Mouse (Mus musculus): ENCODE data around the gene Cacna1h.

Cacna1h gene

GRCm38 (mm10) chr17:25433617-25434606 is at the start of gene Cacna1h:
Cacna1h (minus strand) TSS chr17:25433783.
- no peak for DNase-seq

GRCm38 (mm10) chr17:25482092-25482491 is 48.5 kb upstream of the Cacna1h start:
- DNase-seq = no peak

DNA sequence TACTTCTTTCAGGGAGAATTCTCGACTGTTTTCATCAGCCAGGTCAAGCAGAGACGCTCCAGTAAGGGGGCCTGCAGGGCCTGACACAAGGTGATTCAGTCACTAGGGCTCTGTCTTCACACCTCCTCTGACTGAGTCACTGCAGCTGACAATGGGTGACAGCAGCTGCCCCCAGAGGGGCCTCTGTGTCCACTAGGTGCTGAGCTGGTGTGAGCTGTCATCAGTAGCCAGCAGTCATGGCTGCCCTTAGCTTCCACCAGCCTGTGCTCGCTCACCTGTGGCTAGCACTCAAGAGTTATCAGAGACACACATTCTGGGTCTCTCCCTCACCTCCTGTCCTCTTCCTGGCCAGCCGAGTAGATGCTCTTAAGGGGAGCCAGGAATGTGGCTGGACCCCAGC is 47.2 kb upstream of the Cacna1h start:
- no peak for DNase-seq

GRCm38 (mm10) chr17:25480152-25480551 is 46.6 kb upstream of the Cacna1h start:
- no peak for DNase-seq

DNA sequence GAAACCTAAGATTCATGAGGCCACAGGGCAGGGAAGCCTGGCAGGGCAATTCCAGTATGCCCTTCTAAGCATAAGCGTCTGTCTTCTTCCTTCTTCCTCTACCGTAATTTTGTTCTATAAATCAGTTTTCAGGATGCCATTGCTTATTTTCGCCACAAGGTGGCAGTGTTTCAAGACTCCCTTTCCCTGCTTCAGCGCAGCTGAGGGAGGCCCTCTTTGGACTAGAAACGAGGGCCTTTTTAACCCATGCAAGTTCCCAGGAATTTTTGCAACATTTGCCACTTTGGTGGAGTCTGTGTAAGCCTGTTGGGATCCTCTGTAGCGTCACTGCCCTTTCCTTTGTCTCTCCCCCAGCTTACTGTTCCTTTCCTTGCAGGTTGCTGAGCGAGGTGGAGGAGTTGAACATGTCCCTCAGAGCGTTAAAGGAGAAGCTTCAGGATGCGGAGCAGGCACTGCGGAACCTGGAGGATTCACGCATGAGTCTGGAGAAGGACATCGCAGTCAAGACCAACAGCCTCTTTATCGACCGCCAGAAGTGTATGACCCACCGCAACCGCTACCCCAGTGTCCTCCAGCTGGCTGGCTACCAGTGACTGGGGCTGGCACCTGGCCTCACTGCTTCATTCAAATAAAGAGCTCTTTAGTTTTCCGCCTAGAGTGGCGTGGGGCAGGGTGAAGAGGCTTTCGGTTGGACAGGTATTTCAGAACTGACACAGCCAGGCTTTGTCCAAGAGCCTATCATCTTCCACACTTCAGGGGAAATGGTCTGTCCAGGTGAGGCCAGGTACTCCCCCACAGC is 42.6 kb upstream of the Cacna1h start:
- DNase-seq = peak; percentile 56

- DNase-seq = peak; percentile 74
Observed at GRCm38 (mm10) chr17:25474330-25475077, 40.9 kb upstream of the Cacna1h start.

- no peak for DNase-seq
Observed at GRCm38 (mm10) chr17:25472044-25472443, 38.5 kb upstream of the Cacna1h start.

- DNase-seq = peak; percentile 39
Observed at GRCm38 (mm10) chr17:25471418-25471817, 37.8 kb upstream of the Cacna1h start.

- DNase-seq = peak; percentile 69
Observed at GRCm38 (mm10) chr17:25469798-25470197, 36.2 kb upstream of the Cacna1h start.

DNA sequence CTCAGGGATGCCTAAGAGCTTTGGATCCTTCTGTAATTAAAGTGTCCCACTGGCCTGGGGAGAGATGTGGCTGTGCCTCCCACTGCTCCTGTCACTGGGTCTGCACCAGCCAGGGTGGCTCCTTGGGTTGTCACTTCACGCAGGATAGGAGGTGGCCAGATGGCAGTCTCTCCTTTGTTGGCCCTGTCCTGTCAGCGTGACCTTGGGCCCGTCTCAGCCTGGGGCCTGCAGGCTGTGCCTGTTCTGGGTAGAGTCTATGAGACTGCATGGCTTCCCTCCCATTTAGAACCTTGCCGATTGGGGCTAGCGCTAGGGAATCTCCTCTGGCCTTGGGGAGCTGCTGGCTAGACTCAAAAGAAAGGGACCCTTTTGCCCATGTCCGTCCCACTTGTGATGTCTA is 34.7 kb upstream of the Cacna1h start:
- DNase-seq = no peak

DNA sequence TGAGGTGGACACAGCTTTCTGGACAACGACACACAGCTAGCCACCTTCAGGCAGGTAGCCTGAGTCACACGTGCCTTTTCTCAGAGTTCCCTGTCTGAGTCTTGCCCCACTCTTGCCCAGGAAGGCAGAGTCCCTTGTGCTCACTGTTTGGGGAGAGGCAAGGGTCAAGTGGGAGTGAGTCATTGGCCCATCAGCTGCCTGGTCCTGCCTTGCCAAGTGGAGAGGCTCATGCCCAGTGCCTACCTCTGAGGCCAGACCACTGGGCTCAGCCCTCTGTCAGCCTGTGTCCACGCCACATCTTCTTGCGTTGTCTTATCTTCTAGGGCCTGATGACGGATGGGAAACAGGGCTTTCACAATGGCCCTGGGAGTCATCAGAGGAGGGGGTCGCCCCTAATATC is 34.2 kb upstream of the Cacna1h start:
- no peak for DNase-seq

DNA sequence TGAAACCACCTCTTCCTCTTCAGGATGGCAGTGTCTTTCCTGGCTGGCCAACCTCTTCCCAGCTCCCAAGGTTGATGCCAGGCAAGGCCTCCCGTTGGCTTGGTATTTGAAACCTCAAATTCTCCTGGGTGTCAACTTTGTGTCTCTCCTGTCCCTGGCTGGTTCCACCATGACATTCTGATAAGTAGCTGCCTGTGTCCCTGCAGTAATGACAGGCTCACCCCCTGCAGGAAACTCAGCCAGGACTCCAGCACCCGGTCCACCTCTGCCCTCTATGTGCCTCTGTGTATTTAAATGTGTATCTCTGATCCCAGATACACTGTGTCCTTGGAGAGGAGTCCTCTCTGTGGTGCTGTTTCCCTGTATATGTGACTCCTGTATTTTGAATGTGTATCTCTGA is 32.7 kb upstream of the Cacna1h start:
- no peak for DNase-seq

DNA sequence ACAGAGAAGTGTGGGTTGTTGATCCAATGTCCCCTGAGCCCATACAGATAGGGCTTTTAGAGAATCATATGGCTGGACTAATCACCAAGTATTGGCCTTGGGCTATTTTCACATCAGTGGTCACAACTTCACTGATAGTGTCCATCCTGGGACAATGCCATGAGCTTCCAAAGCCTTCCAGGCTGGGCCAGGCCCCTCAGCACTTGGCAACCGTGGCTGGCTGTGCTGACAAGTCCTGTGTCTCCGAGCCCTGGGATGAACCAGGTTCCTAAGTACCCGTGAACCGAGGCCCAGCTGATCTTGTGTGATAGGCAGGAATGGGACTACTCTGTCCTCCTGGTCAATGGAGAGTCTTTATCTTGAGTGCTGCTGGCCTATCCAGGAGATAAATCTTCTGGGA is 30.5 kb upstream of the Cacna1h start:
- DNase-seq = no peak

DNA sequence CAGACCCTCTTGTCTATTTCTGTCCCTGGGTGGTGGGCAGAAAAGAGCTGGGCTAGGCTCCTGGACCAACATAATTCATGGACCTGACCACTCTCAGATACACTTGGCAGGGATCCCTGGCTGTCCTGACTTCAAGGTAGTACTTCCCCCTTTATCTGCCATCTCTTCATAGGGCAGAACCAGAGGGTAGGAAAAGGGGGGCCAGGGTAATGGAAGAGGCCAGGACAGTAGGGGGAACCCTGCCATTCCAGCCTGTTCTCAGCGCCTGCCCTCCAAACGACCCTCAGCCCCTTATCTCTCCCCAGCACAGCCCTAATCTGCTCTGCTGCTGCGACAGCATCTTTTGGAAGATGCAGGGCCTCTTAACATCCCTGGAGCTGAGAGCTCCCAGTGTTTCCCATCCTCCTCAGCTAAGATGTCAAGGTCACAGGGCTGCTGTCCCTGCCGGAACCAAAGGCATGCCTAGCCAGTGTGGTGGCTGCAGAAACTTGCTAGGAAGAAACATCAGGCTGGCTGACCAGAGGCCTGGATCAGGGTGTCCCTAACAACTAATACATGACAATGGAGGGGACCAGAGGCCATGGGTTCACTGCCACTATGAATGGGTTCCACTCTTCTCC is 29.9 kb upstream of the Cacna1h start:
- no peak for DNase-seq

- DNase-seq = no peak
Observed at GRCm38 (mm10) chr17:25462236-25462875, 28.8 kb upstream of the Cacna1h start.

- DNase-seq = no peak
Observed at GRCm38 (mm10) chr17:25456540-25456939, 23.0 kb upstream of the Cacna1h start.

DNA sequence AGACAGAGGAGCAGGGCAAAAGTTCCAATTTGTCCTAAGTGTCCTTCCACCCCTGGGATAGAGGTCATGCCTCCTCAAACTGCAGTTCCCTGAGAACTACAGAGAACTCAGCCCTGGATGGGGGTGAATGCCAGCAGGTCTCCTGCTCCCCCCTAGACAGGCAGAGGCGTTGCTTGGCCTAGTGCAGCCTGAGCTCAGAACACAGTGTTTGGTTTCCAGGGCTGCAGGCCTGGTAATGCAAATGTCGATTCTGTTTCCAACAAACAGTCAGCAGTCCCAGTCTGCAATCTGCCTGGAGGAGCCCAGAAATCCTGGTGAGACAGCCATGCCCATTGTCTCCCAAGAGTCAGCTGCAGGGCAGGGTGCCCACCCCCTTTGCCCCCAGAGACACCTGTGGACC is 20.7 kb upstream of the Cacna1h start, which contains the start of gene Tekt4:
Gene Tekt4, plus strand, starts transcription at position 344 of the 400 bp plus-strand sequence.
- no peak for DNase-seq

- DNase-seq = no peak
Observed at GRCm38 (mm10) chr17:25452246-25452965, 18.8 kb upstream of the Cacna1h start.

- DNase-seq = no peak
Observed at GRCm38 (mm10) chr17:25450329-25450728, 16.7 kb upstream of the Cacna1h start.

DNA sequence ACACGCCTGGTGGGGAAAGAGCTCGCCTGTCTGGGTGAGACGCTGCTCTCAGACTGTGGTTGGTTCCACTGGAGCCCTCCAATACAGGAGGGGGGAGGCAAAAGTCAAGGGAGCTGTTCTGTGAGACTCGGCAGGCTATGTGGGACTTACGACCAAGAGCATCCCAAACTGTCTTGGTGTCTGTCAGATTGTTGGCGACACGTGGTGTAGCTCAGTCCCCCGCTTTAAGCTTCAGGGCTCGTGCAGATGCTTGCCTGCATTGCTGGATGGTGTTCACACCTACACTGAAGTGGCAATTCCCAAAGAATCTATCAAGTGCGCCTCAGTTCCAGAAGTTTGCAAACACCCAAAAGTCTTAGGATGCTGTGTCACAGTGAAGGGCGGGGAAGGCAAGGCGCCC is 14.3 kb upstream of the Cacna1h start:
- no peak for DNase-seq

DNA sequence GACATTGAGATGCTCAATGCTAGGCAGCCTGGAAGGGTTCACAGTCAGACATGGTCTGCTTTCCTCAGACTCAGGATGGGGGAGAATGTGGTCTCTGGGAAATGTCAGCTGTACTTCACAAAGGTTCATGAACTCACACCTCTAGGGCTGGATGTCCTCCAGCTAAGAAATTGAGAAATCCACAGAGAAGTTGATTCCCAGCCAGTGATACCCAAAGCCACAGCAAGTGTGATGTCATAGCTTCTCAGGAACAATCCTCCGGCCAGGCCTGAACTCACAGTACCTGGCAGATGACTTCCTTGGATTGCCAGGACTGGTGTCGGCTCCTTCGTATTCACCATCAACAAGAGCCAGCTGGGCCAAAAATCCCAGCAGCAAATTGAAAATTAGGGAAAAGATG is 12.3 kb upstream of the Cacna1h start:
- no peak for DNase-seq
